Mouse (Mus musculus): ENCODE data around the gene Lce1g.

Gene Lce1g

DNA sequence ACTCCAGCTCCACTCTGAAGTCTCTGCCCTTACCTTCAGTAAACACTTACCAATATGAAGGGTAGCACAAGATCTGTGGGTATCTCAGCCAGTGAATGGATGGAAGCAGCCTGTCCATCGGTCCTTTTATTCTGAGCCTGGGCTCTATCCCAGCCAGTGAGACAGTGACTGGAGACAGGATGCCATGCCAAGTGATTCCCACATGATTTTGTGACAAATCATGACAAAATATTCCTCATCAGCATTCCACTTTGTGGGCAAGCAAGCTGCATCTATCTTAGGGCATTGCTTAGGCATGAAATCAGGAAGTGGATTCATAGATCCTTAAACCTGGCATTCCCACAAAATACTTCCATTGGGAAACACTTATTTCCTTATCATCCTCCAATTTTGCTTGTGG, at the start of gene Lce1g:
Gene Lce1g, minus strand, starts transcription at position 101 of the 400 bp plus-strand sequence.
- no peak for DNase-seq (ENCODE audit: low read depth in 2 of 2, low spot score in 2 of 2)

DNA sequence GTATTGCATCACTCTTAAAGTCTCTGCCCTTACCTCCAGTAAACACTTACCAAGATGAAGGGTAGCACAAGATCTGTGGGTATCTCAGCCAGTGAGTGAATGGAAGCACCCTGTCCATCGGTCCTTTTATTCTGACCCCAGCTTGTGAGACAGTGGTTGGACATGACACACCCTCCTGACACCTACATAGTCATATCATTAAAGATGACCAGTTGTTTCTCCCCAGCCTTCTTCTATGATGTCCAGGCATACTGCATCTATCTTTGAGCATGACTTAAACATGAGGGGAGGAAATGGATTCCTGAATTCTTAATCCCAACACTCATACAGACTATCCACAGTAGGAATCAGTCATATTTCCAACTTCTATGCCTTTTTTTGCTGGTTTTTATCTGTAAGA, 38.3 kb upstream of the Lce1g start, which contains the start of gene Lce1j:
Gene Lce1j, minus strand, starts transcription at position 101 of the 400 bp plus-strand sequence.
- no peak for DNase-seq (ENCODE audit: low read depth in 2 of 2, low spot score in 2 of 2)

DNA sequence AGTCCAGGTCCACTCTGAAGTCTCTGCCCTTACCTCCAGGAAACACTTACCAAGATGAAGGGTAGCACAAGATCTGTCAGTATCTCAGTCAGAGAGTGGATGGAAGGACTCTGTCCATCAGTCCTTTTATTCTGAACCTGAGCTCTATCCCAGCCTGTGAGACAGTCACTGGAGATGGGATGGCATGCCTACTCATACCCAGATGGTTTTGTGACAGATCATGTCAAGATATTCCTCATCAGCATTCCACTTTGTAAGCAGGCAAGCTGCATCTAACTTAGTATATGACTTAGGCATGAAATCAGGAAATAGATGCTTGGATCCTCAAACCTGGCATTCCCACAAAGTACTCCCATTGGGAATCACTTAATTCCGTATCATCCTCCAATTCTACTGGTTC, 26.7 kb upstream of the Lce1g start, which contains the start of gene Lce1i:
Gene Lce1i, minus strand, starts transcription at position 101 of the 400 bp plus-strand sequence.
- DNase-seq (ENCODE audit: low read depth in 2 of 2, low spot score in 2 of 2): no peak

DNA sequence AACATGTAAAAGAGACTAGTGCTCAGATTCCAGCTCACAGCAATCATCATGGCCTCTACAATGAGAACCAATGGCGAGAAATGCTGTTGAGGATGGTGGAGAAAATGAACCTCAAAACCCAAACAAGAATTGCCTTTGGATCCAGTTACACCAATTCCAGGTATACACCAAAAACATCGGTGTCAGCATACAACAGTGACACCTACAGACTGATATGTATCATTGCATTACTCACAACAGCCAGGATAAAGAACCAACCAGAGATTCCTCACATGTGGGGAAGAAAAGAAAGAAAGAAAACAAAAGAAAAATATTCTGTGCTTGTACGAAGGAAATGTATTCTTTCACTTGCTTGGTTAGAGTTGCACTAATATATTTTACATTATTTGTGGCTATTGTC, 19.4 kb upstream of the Lce1g start:
- DNase-seq (ENCODE audit: low read depth in 2 of 2, low spot score in 2 of 2): no peak

DNA sequence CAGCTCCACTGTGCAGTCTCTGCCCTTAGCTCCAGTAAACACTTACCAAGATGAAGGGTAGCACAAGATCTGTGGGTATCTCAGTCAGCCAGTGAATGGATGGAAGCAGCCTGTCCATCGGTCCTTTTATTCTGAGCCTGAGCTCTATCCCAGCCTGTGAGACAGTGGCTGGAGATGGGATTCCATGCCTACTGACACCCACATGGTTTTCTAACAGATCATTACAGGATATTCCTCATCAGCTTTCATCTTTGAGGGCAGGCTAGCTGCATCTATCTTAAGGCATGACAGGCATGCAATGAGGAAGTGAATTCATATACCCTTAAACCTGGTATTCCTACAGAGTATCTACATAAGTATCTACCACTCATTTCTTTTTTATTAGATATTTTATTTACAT, 12.8 kb upstream of the Lce1g start, which contains the start of gene Lce1h:
Gene Lce1h, minus strand, starts transcription at position 101 of the 400 bp plus-strand sequence.
- no peak for DNase-seq (ENCODE audit: low read depth in 2 of 2, low spot score in 2 of 2)

DNA sequence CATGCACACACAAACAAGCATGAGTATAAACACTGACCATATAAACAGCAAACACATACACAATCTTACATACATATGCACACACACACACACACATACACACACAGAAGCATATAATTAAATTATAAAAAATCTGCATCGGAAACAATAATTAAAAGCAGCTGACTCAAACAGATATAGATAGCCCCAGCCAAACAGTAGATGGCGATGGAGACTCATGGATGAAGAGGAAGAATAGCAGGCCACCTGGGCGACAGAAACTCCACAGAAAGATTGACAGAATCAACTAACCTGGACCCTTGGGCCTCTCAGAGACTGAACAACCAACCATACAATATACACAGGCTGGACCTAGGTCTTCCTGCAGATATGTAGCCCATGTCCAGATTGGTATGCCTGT, 1.1 kb upstream of the Lce1g start:
- no peak for DNase-seq (ENCODE audit: low read depth in 2 of 2, low spot score in 2 of 2)

DNA sequence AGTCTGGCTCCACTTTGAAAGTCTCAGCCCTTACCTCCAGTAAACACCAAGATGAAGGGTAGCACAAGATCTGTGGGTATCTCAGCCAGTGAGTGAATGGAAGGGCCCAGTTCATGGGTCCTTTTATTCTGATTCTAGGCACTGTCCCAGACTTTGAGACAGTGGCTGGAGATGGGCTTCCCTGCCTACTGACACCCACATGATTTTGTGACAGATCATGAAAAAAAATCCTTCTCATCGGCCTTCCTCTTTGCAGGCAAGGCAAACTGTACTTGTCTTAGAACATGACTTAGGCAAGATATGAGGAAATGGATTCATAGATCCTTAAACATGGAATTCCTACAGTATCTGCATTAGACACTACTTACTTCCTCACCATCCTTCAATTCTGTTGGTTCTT, 13.1 kb downstream of the Lce1g start, which contains the start of gene Gm38119:
Gene Gm38119, minus strand, starts transcription at position 101 of the 400 bp plus-strand sequence.
- DNase-seq (ENCODE audit: low read depth in 2 of 2, low spot score in 2 of 2): no peak

DNA sequence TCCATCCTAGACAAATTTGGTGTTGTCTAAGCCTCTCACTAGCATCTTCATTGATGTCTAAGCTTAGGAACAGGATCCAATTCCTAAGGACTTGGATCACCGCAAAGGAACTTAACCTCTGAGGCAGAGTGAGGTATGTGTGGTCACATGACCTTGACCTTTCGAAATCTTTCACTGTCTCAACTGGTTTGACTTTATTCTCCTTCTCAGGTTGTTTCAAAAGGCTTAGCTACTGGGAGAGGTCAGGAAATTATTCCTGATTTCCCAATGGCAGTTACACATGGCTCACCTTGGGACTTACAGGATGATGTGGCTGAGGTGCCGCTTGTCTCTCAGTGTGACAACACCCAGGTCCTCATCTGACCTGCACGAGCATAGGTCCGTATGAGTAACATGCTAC, 29.5 kb downstream of the Lce1g start:
- no peak for DNase-seq (ENCODE audit: low read depth in 2 of 2, low spot score in 2 of 2)

DNA sequence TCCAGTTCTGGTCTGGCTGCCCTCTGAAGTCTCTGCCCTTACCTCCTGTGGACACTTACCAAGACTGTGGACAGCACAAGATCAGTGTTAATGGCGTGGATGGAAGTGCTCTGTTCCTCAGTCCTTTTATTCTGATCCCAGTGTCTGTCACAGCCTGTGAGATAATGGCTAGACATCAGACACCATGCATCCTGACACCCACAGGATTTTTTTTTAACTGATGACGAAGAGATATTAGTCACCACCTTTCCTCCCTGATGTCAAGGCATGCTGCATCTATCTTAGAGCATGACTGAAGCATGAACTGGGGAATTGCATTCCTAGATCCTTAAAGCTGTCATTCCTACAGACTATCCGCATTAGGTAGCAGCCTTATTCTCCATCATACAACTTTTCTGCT, 31.9 kb downstream of the Lce1g start, which contains the start of gene Lce1f:
Gene Lce1f, minus strand, starts transcription at position 101 of the 400 bp plus-strand sequence.
- DNase-seq (ENCODE audit: low read depth in 2 of 2, low spot score in 2 of 2): no peak

DNA sequence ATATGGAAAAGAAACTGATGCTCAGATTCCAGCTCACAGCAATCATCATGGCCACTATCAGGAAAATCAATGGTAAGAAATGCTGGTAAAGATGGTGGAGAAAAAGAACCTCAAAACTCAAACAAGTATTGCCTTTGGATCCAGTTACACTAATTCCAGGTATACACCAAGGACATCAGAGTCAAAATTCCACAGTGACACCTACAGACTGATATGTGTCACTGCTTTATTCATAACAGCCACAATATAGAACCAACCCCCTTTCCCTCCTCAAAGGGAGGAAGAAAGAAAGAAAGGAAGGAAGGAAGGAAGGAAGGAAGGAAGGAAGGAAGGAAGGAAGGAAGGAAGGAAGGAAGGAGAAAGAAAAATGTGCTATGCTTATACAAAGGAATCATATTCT, 37.0 kb downstream of the Lce1g start:
- no peak for DNase-seq (ENCODE audit: low read depth in 2 of 2, low spot score in 2 of 2)

DNA sequence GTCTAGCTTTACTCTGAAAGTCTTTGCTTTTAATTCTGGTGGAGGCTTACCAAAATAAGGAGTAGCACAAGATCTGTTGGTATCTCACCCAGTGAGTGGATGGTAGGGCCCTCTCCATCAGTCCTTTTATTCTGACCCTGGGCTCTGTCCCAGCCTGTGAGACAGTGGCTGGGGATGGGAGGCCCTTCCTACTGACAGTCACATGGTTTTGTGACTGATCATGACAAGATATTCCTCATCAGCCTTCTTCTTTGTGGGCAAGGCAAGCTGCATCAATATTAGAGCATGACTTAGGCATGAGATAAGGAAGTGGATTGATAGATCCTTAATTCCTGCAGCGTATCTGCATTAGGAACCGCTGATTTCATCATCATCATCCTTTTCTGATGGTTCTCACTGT, 43.2 kb downstream of the Lce1g start, which contains the start of gene Lce1e:
Gene Lce1e, minus strand, starts transcription at position 101 of the 400 bp plus-strand sequence.
- no peak for DNase-seq (ENCODE audit: low read depth in 2 of 2, low spot score in 2 of 2)
